Mouse (Mus musculus): ENCODE measurements at regions not wholly inside any gene's neighbourhood (a gene's known extent, or its start where the extent isn't known, plus 50 kb on each side); places are given as distances from the start of the nearest gene placed in this dataset.

DNA sequence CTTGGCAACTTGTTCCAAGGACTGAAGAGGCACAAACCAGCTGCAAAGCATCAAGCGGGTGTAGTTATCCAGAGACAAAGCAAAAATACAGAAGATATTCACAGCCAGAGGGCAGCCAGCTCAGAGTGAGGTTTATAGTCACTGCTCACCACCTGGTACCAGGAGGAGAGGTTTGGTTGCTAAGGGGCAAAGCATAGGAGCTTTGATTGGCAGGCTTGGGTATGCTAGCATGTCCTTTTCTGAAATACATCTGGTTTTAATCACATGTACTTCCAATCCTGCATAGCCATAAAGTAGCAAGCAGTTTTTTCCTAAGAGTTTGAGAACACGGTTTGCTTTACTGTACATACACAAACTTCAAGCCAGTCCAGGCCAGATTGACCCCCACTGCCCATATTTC lies 349.4 kb downstream of the Matn1 start:
- in situ Hi-C loops (cut with MboI) = no loop called here

DNA sequence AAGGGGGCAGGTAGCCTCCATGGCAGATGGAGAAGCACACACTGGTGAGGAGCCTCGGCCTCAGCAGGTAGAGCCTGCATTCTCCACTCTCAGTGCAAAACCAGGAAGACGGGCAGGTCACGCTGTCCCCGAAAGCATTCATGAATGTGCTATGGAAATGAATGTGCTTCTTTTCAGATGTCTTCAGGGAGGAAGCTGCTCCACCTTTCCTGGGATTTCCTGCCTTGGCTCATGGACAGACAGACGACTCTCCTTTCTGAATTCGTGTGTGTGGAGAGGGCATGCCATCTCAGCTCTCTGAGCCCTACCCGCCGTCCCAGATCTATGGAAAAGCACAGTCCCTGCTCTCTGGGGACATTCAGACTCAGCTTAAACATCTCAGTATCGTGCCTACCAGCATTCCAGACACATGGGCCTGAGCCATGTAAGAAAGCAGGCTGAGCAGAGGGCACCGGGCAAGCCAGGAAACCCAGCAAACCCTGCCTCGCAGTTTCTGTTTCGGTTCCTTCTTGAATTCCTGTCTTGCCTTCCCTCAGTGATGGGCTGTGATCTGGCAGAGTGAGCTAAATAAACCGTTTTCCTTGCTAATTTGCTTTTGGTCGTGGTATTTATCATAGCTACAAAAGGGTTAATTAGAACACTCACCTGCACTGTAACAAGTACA lies 354.0 kb downstream of the Matn1 start:
- in situ Hi-C loops (cut with MboI) = no loop called here

DNA sequence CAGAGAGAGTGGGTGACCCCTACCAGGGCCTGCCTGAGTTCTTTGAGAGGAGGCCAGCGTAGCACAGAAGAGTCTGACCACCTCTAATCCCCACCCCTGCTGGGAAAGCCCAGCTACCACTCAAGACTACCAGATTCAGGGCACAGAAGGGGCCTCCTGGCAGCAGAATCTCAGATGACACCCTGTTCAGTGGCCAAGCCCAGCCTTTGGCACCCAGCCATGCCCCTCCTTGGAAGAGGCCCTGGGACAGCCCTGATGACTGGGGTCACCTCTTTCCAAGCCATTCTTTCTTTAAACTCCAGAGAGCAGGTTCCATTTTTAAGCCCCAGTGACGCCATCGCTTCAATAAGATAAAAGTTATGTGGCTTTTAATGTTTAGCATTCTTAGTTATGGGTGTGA lies 359.8 kb downstream of the Matn1 start:
- in situ Hi-C loops (cut with MboI) = no loop called here

DNA sequence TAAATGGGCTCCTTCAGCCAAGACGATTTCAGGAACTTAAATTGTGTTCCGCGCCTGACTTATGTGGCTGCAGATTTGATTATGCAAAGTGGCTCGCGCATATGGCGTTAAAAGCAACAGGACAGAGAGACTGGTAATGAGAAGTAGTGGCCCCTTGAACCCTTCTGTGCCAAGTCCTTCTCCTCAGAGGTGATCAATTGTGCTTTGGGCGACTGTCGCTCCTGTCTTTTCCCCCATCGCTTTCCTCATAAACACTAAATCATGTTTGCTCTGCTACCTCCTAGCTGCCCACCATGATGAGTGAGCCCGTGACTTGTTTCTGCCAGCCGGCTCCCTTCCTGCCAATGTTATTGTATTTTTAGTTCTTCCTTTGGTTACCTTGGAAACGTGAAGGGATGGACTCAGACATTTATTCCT lies 360.2 kb downstream of the Matn1 start:
- in situ Hi-C loops (cut with MboI) = no loop called here

DNA sequence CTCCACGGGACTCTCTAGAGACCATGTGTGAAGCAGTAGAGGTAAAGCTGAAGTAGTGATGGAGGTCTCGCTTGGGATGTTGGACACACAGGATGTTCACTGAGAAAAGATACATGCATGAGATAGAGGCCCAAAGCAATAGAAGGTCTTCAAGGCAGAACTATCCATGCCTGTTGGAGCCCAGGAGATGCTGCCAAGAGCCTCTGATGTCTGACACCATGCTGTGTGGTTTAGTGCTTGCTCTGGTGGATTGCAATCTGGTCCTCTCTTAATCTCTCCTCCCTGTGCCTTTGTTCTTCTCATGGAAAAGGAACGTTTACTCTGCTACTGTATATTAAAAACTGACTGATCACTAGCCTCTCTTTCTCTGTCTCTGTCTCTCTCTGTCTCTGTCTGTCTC lies 370.0 kb downstream of the Matn1 start:
- in situ Hi-C loops (cut with MboI) = no loop called here

DNA sequence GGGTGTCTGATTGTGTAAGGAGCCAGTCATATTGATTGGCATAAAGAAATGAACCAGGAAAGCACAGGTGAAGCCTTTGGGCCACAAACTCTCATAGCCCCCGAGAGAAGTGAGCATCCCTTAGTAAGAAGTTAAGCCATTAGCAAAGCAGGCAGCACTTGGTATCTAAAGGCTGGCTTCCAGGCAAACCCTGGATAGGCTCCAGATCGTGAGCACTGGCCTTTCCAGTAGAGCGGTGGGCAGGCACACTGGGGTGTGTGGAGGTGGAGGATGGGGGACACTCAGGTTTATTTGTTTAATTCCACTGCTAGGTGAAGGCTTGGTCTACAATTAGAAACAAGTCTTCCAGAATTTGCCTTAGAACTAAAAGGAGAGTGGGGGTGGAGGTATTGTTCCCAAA lies 371.9 kb downstream of the Matn1 start:
- in situ Hi-C loops (cut with MboI) = no loop called here

DNA sequence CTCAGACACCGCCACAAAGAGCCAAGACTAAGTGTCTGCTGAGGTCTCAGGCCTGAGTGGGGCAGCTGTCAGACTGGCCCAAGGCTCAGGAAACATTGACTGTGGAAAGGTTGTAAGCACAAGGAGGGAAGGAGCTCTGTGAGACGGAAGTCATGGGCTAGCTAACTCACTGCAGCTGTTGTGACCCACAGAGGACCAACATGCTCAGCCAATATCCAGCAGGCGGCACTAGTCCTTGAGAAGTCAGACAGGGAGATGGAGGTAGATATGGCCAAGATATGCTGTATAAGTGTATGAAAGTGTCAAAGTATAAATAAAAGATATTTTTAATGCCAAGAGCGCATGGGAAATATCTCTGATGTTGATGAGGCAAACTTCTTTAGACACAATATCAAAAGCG lies 378.1 kb downstream of the Matn1 start:
- in situ Hi-C loops (cut with MboI) = no loop called here

DNA sequence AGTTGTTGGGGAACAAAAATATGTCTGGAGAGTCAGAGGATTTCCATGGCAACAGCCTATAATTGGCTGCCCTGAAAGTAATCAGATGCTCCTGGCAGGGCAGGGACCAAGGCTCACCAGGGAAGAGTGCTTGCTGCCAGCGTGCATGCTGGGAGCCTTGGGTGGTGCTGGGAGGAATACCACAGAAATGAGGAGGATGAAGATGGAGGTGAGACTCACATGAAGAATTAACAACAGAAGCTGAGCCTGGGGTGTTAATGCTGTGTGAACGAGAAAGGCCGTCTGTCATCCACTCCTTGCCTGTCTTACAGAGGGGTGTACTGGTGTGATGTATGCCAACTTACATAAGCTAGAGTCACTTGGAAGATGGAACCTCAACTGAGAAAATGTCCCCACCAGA lies 380.3 kb downstream of the Matn1 start:
- in situ Hi-C loops (cut with MboI) = no loop called here

DNA sequence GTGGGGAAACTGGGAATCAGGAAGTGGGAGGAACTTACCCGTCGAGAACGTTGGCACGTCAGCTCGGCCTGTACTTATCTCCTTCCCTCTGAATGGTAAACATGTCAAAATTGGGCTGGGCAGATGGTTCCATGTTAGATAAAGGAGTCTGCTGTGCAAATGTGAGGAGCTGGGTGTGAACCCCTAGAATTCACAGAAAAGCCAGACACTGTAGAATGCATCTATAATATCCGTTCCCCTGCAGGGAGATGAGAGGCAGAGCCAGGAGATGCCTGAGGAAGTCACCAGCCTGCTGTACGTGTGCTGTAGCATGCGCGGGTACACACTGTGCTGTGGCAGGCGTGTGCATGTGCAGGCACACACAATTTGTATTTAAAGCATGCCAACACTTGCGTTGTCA lies 381.0 kb downstream of the Matn1 start:
- in situ Hi-C loops (cut with MboI) = no loop called here

DNA sequence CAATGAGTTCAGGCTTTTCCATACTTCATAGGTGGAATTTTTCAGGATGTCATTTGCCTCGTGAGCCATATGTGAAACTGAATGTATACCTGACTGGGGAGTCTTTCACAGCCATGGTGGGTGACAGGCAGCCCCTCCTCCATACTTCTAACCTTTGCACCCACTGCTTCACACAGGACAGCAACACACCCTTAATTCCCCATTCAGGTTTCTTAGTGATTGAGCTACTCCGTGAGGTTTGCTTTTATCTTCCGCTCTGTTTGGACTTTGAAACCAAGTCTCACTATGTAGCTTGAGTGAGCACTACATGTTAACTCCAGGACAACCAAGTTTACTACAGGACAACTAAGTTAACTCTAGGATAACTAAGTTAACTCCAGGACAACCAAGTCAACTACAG lies 381.4 kb downstream of the Matn1 start:
- in situ Hi-C loops (cut with MboI) = no loop called here

DNA sequence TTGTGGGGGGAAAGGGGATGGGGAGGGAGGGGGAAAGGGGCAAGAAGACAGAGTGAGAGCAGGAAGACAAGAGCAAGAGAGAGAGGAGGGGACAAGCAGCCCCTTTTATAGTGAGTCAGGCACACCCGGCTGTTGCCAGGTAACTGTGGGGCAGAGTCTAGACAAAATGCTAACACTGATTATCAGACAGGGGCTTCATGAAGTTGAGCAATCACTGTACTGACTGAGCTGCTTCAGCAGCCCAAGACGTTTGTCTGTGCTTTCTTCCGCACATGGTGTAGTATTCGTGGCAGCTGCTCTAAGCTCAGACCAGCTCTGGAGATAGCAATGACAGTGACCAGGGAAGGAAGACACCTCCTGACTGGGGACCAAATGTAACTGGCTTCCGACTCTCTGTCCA lies 385.2 kb downstream of the Matn1 start:
- in situ Hi-C loops (cut with MboI) = no loop called here

DNA sequence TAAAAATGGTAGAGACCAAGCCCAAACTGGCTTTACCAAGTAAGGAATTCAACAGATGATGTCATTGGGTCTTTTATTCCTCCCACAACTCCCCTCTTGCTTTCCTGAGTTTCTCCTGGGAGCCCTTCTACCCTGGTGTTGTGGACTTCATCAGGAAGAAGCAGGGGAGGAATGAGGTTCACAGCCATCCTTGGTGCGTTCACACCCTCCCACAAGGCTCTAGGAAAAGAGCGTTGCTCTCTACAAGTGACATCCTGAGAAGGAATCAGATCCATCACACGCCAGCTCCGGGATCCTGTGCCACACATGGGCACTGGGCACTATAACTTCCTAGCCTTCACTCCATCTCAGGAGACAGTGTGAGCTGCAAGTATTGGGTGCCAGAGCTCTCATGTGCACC lies 387.5 kb downstream of the Matn1 start:
- in situ Hi-C loops (cut with MboI) = no loop called here

DNA sequence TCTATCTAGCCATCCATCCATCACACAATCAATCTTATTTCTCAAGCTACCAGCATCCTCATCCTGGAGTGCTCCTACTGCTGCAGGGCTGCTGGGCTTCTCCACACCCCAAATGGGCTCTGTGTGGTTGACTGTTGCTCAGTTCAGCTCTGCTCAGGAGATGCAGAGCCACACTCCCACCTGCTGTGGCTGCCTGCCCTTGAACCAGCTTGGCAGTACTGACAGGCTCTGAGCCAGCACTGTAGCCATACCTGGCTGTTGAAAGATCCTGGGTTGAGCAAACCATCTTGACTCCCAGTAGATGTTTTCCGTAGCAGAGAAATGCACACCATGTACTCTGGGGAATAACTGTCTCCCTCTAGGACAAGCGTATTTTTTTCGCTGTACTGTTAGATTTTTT lies 392.6 kb downstream of the Matn1 start:
- in situ Hi-C loops (cut with MboI) = no loop called here

DNA sequence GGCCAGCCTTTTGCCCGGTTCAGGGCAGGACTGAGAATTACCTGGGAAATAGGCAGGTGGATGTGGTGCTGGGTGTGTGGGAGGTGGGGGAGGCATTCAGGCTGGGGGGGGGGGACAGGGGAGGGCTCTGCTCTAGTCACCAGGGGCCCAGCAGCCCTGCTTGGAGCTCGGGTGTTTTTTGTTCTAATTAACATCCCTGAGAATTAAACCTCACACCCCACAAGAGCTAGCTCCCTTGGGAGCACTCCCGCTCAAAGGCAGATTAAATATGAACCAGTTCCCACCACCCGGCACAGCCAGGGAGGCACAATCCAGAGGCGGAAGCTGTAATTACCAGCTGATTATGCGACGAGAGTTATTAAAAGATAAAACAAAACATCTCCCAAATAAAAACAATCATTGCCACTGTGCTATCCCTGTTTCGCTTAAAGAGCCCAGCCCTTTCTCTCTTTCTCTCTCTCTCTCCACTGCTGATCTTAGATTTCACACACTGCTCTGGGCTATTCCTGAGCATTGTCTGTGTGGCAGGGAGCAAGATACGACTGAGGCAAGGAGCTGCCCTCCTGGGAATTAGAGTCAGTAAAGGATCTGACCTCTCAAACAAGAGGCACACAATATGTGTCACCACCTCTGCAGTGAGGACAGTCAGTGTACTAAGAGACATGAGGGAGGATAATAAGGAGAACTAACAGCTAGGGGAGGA lies 397.0 kb downstream of the Matn1 start:
- in situ Hi-C loops (cut with MboI) = no loop called here

DNA sequence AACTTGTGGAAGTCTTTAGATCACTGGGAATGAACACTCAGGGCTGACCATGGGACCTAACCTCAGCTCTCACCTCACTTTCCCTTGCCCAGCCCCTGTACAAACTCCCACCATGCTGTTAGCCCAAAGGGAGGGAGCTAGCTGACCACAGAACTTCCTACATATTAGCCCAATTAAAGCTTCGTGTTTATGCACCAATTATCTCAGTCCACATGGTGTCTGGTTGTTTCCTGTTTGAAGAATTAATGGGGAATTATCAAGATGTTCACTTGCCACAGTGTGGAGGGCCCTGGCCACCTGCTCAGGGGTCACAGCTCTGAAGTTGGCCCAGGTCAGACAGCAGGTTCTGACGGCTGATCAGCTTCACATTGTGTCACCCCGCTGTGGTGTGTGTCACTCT lies 402.5 kb downstream of the Matn1 start:
- in situ Hi-C loops (cut with MboI) = no loop called here

DNA sequence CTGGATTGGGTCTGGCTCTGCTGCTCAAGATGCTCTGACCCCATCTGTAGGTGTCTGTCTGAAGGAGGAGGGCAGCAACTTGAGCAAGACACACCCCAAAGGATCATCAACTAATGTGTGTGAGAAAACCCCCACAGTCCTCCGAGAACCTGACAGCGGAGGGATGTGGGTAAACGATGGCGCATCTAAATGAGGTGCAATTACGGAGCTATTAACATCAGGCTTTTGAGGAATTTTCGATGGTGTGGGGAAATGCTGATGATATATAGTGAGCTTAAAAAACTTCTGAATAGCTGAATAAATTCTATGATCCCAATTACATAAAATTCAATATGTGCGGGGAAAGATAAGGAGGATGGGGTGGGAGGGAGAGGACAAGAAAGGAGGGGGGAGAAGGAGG lies 406.1 kb downstream of the Matn1 start:
- in situ Hi-C loops (cut with MboI) = no loop called here

DNA sequence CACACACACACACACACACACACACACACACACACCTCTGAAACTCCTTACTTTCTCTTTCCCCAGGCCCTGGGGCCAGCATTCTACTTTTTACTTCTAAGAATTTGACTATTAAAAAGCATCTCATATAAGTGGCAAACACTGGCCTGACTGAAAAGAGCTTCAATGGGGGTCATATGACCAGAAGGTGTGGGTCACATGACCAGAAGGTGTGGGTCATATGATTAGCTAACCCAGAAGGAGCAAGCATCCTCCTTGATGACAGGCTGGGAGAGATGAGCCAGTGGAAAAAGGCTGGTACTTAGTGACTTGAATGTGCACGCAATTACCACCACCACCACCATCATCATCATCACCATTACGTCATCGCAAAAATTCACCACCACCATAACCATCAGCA lies 410.7 kb downstream of the Matn1 start:
- in situ Hi-C loops (cut with MboI) = no loop called here

DNA sequence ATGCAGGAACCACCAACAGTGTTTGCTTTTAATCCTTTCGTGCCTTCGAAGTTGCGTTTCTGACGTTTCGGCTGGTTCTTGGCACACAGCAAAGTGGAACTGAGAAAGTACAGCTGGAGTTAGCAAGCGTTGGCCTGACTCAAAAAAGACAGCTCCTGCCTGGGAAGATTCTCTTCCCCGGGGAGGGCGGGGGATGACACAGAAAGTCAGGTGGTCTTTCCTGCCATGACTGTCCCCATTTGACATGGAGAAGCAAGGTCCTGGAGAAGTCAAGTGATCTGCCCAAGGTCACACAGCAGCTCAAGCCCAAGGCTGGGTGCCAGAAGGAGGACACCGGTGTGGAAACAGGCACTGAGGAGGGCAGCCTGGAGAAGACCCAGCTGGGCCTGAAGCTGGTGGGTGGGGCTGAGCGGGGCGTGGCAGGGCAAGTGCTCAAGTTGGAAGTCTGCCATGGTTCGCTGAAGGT lies 411.4 kb downstream of the Matn1 start:
- in situ Hi-C loops (cut with MboI) = no loop called here

DNA sequence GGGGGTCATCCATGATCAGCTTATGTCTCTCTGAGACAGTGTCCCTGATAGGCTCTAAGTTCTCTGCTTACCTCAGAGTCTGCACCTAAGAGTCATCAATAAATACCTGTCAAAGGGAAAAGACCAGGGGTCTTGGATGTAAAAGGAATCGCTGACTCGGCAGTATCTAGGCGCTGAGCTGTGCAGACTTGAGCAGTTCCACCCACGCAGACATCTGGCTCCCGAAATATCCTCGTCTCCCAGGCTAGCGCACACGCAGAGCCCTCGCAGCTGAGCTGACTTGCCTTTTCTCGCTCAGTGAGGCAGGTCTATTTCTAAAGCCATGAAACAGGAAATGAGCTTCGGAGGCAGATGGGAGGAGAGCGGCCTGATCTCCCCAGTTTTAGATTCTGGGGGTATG lies 412.1 kb downstream of the Matn1 start:
- in situ Hi-C loops (cut with MboI) = no loop called here

DNA sequence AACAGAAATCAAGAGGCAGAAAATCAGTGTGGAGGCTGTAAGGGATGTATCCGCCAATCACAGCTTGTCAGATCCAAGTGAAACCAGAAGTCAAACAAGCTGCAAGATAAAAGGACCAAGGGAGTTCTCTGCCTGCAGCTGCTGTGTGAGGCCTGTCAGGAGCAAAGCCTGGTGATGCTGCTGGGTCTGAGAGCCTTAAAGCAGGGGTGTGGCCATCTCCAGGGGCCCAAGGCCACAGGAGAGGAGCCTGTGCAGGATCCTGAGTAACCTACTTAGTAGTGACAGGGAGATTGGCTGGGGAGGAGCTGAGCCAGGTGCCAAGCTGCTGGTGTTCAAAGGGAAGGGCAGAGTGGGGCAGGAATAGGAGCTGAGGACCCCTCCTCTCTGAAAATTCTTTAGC lies 418.8 kb downstream of the Matn1 start:
- in situ Hi-C loops (cut with MboI) = no loop called here

DNA sequence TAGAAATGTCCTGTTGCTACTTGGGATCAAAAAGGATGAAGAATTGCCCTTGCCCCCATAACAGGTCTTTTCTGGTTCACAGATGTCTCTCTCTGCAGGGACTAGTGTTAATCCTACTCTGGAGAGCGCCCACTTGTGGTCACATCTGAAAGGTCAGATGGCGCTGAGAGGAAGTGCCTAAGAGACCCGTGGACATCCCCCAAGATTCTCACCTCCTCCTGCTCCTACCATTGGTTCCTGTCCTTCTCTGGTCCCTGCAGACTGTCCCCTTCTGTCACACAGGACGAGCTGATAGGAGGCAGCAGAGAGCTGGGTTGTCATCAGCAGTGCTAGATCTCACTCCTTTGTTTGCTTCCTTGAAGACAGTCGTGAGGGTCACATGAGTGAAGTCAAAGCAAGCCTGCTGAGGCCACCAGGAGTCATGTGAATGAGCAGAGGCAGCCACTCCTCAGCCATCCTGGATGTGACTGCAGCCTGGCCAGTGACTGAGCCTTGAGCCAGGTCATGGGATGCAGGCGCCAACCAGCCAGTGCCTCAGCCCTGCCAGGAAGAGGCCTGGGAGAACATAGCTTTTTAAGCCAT lies 420.6 kb downstream of the Matn1 start:
- in situ Hi-C loops (cut with MboI) = no loop called here

DNA sequence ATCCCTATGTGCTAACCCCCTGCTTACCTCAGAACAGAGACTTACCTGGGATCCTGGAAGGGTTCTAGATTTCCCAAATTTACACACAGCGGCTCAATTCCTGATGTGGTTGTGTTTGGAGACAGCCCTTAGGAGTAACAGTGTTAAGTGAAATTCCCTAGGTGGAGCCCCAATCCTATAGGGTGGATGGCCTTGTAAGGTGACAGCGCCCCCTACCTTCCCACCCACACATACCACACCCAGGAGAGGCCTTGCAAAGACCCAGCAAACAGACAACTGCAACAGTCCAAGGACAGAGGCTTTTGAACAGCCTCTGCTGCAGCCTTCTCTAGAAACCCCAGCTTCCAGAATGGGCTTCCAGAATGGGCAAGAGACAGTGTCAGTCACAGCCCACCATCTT lies 421.8 kb downstream of the Matn1 start:
- in situ Hi-C loops (cut with MboI) = no loop called here

DNA sequence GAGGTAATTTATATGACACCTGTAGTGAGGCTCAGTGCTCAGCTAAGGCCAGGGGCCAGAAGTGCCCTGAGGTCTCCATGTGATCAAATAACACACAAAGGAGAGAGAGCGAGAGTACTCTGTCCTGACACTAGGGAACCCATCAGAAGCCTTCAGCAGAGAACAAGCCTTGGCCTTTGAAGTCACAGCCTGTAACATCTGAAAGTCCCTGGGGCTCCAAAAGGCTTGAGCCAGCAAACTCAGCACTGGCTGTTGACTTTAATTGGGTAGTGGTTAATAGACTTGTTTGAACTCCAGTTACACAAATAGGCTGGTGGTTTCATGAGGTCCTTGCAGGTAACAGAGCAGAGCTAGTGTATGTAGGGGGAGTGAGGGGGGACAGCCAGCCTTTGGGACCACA lies 422.5 kb downstream of the Matn1 start:
- in situ Hi-C loops (cut with MboI) = no loop called here

DNA sequence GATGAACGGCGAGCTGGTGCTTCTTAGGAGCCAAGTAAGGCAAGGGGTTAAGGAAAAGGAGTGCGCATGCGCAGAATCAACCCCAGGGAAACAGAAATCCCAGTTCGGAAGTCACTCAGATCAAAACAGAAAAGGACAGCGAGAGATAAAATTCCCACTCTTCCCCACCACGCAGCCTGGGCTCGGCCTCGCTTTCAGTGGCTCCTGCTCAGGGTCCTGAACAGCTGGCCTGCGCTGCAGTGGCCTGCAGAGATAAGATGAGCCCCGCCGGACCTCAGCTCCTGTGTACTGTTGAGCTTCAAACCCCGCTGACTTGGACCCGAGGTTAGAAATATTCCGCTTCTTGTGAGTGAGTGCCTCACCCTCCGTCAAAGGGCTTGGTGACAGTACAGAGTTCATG lies 428.3 kb downstream of the Matn1 start:
- in situ Hi-C loops (cut with MboI) = no loop called here
